Mouse (Mus musculus) C2C12 (cell line): ENCODE measurements around the gene Gpc6. TPM values are rescaled to one million over a fixed set of nuclear protein-coding genes. Genes with fewer than 3 reads are reported as not detected.

ENCODE experiments used
- H3K27me3 ChIP-seq: one replicate; pipeline ENCODE4 v1.6.1; 2011; ENCODE audit not compliant: control insufficient read depth, insufficient read depth, insufficient read length
- H3K36me3 ChIP-seq: one replicate; pipeline ENCODE4 v1.6.1; 2011; ENCODE audit not compliant: control insufficient read depth, insufficient read depth
- H3K4me3 ChIP-seq: one replicate; pipeline ENCODE4 v1.5.1; 2011; ENCODE audit warnings: mild to moderate bottlenecking, control low read depth; ENCODE audit not compliant: poor library complexity, insufficient read depth, severe bottlenecking
- H3K79me2 ChIP-seq: one replicate; pipeline ENCODE4 v1.6.1; 2011; ENCODE audit not compliant: control insufficient read depth, insufficient read depth
- H3K79me3 ChIP-seq: one replicate; pipeline ENCODE4 v1.6.1; 2011; ENCODE audit warnings: low read depth, control low read depth
- H3ac ChIP-seq: one replicate; pipeline ENCODE3; 2011; ENCODE audit warnings: low read depth; ENCODE audit not compliant: control insufficient read depth, insufficient read length
- CEBPB ChIP-seq: IDR thresholded peaks from one replicate; pipeline ENCODE4 v1.6.1; 2011; ENCODE audit warnings: low read depth, mild to moderate bottlenecking, control low read depth, moderate library complexity
- CTCF ChIP-seq: IDR thresholded peaks from one replicate; pipeline ENCODE4 v1.5.1; 2011; ENCODE audit not compliant: control insufficient read depth, insufficient read depth, insufficient read length
- FOSL1 ChIP-seq: IDR thresholded peaks from one replicate; pipeline ENCODE4 v1.8.0; 2011; ENCODE audit warnings: mild to moderate bottlenecking, low read length; ENCODE audit not compliant: poor library complexity, insufficient read depth, severe bottlenecking
- MAX ChIP-seq: IDR thresholded peaks from one replicate; pipeline ENCODE4 v1.6.1; 2011; ENCODE audit warnings: mild to moderate bottlenecking, control low read depth
- MYOD1 ChIP-seq: IDR thresholded peaks from one replicate; pipeline ENCODE4 v1.6.1; 2011; ENCODE audit warnings: low read depth; ENCODE audit not compliant: control insufficient read depth, insufficient read length
- MYOG ChIP-seq: IDR thresholded peaks from one replicate; pipeline ENCODE4 v1.6.1; 2011; ENCODE audit not compliant: control insufficient read depth, insufficient read length; ENCODE audit errors: extremely low read depth
- USF1 ChIP-seq: IDR thresholded peaks from one replicate; pipeline ENCODE4 v1.6.1; 2011; ENCODE audit warnings: low read depth, mild to moderate bottlenecking, control low read depth, moderate library complexity
- polyA plus RNA-seq: library from polyadenylated mRNA; unstranded; fragments of >200 nt; fragmentation: generic; extraction: Trizol; gene quantifications from one replicate; pipeline ENCODE4 v1.2.1, GENCODE M21; 2012; ENCODE audit warnings: missing spikeins

The Gpc6 gene
- polyA plus RNA-seq, 1 experiment = 9.6 TPM

DNA sequence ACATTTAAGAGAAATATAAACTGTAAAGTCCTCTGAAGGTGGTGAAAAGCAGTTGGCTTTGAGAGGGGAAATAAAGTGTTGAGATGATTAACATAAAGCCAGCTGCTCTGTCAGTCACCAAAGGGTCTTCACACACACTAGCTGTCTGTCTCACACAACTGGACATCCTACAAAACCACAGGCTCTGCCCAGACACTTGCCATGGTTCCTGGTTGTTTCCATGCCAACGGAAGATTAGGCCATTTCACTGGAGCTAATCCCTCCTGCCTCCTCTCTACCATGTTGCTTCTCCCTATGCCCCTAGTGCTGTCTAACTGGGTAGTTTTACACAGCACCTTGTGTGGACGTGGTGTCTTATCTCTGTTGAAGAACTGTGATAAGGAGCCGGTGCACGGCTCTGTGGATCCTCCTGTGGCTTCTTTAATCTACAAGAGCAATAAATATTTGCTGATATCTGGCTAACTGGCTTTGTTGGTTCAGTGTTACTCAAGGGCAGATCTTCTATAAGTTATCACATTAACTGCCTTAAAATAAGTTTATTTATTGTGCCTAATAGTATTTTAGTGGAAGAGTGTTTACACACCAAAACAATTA lies 562.1 kb downstream of the Gpc6 start:
- H3K4me3 ChIP-seq = no peak overlapping the region
- no peaks in the 10 kb centered on the region for H3K79me2 ChIP-seq
- no peaks in the 10 kb centered on the region for H3K27me3 ChIP-seq
- no peak overlapping the region for H3ac ChIP-seq
- no peak for TF ChIP-seq MAX
- TF ChIP-seq CEBPB = no peak
- peak; percentile 82 for TF ChIP-seq MYOD1
- H3K36me3 ChIP-seq = no peaks in the 10 kb centered on the region
- H3K79me3 ChIP-seq = no peaks in the 10 kb centered on the region

DNA sequence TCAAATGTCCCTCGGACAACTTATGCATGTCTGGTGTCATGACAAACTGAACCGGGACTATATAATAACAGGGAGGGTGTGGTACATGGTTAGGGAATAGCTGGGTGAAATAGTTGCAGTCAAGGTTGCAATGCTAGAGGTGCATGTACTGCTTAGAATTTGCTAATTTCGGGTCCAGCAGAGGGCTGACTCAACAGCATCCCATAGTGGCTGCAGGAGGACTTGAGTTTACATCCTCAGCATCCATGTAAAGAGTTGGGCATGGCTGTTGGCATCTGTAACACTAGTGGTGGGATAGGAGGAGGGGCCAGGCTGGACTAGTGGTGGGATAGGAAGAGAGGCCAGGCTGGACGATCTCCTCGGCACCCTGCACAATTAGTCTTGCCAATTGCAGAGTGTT lies 565.4 kb downstream of the Gpc6 start:
- Histone ChIP-seq H3K27me3 (no peaks in the 10 kb centered on the region), H3K36me3 (no peaks in the 10 kb centered on the region), H3K79me3 (no peaks in the 10 kb centered on the region), H3ac (no peak overlapping the region), H3K79me2 (no peaks in the 10 kb centered on the region), H3K4me3 (no peak overlapping the region)
- no peak for TF ChIP-seq CTCF

DNA sequence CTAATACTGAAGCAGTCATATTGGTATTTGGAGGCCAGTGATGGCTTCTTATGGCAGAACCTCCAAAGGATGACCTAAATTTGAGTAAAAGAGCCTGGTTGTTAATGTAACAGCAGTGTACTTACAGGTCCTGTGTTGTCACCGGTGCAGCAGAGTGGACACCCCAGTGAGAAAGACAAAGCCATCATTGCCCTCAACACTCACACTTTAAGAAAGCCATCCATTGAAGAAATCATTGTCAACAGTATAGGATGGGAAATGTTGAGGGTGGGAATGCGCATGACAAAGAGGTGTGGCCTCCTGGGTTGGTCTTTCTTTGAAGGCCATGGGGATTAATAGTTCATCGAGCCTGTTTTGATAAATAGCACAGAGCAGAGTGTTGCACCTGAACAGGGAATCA lies 570.0 kb downstream of the Gpc6 start:
- no peak overlapping the region for H3ac ChIP-seq
- H3K79me3 ChIP-seq = no peaks in the 10 kb centered on the region
- H3K4me3 ChIP-seq = no peak overlapping the region
- no peaks in the 10 kb centered on the region for H3K27me3 ChIP-seq
- TF ChIP-seq CTCF = no peak
- no peak for TF ChIP-seq MYOD1
- no peak for TF ChIP-seq USF1
- no peak for TF ChIP-seq CEBPB
- TF ChIP-seq MYOG = no peak
- no peak for TF ChIP-seq FOSL1
- no peak for TF ChIP-seq MAX
- H3K36me3 ChIP-seq = no peaks in the 10 kb centered on the region
- H3K79me2 ChIP-seq = no peaks in the 10 kb centered on the region

DNA sequence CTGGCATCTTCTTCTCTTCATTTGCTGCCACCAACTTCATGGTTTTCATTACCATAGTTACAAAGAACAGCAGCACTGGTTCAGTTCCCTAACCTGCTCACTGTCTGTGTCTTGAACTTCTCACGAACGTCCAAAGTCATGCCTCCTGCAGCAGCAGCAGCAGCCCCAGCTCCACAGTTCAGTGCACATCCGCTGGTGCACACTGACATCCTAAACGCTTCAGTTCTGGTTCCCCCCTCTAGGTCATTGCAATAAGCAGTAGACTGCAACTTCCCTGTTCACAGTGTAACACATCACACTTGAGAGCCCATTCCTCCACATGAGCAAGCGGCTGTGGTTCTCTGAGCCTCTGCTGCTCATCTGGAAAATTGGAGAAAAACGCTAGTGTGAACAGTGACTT lies 573.7 kb downstream of the Gpc6 start:
- TF ChIP-seq CTCF = no peak
- TF ChIP-seq MAX = no peak
- Histone ChIP-seq H3ac (no peak overlapping the region), H3K79me2 (no peaks in the 10 kb centered on the region), H3K79me3 (no peaks in the 10 kb centered on the region), H3K27me3 (no peaks in the 10 kb centered on the region), H3K36me3 (no peaks in the 10 kb centered on the region), H3K4me3 (no peak overlapping the region)

DNA sequence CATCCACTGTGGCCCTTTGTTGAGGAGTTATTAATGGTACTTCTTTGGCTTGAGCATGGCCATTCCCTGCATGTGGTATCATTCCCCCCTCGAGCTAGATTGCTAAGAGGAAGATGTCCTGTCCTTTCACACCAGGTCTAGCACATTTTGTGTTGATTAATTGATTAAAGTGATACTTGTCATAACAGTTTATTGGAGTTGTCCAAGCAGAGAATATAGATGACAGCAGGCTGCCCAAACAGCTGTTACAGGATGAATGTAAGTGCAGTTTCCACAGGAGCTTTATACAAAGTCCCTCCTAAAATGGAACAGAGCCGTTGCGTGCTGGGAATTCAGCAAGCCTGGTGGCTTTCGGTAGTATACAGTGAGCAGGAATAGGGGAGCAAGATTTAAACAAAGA lies 574.2 kb downstream of the Gpc6 start:
- Histone ChIP-seq H3K79me2 (no peaks in the 10 kb centered on the region), H3K79me3 (no peaks in the 10 kb centered on the region), H3K36me3 (no peaks in the 10 kb centered on the region), H3K27me3 (no peaks in the 10 kb centered on the region), H3K4me3 (no peak overlapping the region), H3ac (no peak overlapping the region)
- TF ChIP-seq CEBPB (no peak), USF1 (no peak), CTCF (no peak), MAX (no peak), MYOG (no peak), FOSL1 (no peak), MYOD1 (no peak)

DNA sequence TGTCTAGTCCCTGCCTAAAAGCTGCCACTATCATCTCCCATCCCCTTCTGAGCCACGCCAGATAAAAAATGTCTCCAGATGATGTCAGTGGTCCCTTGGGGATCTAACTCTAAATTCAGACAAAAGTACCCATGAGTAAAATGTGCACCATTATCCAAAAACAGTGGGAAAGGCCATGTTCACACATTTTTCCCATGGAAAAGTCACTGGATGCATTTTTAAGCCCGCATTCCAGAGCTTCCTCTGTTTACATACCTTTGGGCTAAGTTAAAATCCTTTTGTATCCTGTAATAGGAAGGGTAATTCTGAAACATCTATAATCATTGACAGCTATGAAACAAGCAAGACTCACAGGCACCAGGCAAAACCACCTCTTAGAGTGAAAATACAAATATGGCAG lies 589.7 kb downstream of the Gpc6 start:
- no peak overlapping the region for H3ac ChIP-seq
- H3K79me3 ChIP-seq = no peaks in the 10 kb centered on the region

DNA sequence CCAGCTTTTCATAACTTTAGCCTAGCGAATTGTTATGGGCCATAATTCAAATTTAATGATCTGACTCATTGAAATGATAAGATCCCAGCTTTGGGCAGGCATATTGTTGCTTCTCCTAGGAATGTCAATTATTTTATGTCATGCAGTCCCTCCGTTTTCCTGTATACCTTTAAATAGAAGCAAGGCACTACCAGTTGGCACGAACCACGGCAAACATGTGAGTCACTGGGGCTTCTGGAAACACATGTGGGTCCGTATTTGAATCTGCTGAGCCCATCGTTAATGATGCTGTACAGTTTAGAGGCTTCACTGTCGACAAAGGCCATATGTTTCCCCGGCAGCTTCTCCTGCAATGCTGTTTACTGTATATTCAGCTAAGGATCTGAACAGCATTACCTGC lies 594.5 kb downstream of the Gpc6 start:
- Histone ChIP-seq H3K79me3 (no peaks in the 10 kb centered on the region), H3K79me2 (no peaks in the 10 kb centered on the region), H3K4me3 (no peak overlapping the region), H3K27me3 (no peaks in the 10 kb centered on the region), H3K36me3 (no peaks in the 10 kb centered on the region), H3ac (no peak overlapping the region)
- TF ChIP-seq FOSL1 (no peak), MAX (peak; percentile 68), MYOD1 (peak; percentile 27), MYOG (no peak)

More for the DNA sequence above, 589.7 kb downstream of the Gpc6 start:
- Histone ChIP-seq H3K36me3 (no peaks in the 10 kb centered on the region), H3K79me2 (no peaks in the 10 kb centered on the region), H3K27me3 (no peaks in the 10 kb centered on the region), H3K4me3 (no peak overlapping the region)
- TF ChIP-seq MAX (no peak), USF1 (no peak), CTCF (no peak), FOSL1 (no peak), MYOG (no peak), MYOD1 (no peak), CEBPB (no peak)
